Mouse (Mus musculus) urinary bladder, postnatal 36 days (tissue): ENCODE measurements around the gene Bphl.
"Not testable (repeated sequence)": the region's sequence is repeated elsewhere in the genome, so short reads cannot be mapped to it uniquely, and the experiment has no call there.

ENCODE experiments used
- DNase-seq, 2 experiments: peaks; one replicate each; pipeline ENCODE4 v3.0.0; 2022; ENCODE audit warnings: low spot score in 2 of 2, mixed read lengths in 1 of 2

The Bphl gene

GRCm38 (mm10) chr13:34051692-34052091 is 14.3 kb downstream of the Bphl start:
- DNase-seq: no peak

GRCm38 (mm10) chr13:34053673-34054282 is 16.4 kb downstream of the Bphl start:
- DNase-seq: no peak

DNA sequence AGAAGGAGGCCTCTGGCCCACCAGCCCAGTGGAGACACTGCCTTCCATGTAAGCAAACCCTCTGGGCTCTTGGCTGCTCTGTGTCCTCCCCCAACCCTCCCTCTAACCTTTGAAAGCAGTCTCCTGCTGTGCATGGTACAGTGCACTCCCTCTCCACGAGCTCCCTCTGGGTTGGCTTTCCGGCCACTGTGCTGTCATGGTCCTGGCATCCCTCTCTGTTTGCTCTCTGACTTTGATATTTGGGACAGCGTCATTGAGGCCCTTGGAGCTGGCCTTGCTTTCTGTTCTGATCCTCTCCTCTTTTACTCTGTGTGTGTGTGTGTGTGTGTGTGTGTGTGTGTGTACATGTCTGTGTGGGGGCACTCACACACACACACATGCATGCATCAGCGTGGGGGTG is 17.0 kb downstream of the Bphl start:
- DNase-seq: no peak

- DNase-seq: no peak
Measured at GRCm38 (mm10) chr13:34054983-34055382, 17.6 kb downstream of the Bphl start.

- no peak for DNase-seq
Measured at GRCm38 (mm10) chr13:34057252-34057651, 19.9 kb downstream of the Bphl start.

- no peak for DNase-seq
Measured at GRCm38 (mm10) chr13:34060061-34060460, 22.7 kb downstream of the Bphl start.

DNA sequence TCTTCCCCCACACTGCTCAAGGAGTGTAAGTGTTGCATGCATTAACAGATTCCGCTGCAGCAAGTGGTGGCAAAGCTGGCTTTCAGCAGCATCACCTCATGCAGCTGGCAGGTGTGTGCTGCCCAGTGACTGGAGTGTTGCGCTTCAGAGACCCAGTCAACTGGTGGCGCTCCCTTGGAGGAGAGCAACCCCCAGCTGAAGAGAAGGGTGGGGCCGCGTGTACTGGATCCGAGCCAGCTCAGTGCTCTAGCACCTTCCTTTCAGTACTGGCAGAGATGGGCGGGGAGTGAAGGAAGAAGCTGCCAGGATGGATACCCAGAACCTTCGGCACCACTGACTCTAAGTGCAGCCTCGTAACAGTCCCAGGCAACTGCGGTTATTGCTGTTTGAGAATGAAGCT is 25.1 kb downstream of the Bphl start:
- no peak for DNase-seq

GRCm38 (mm10) chr13:34066351-34066750 is 29.0 kb downstream of the Bphl start:
- DNase-seq: peak in 1 of 2 experiments; percentile 35

GRCm38 (mm10) chr13:34070296-34070695 is 32.9 kb downstream of the Bphl start:
- DNase-seq: no peak

DNA sequence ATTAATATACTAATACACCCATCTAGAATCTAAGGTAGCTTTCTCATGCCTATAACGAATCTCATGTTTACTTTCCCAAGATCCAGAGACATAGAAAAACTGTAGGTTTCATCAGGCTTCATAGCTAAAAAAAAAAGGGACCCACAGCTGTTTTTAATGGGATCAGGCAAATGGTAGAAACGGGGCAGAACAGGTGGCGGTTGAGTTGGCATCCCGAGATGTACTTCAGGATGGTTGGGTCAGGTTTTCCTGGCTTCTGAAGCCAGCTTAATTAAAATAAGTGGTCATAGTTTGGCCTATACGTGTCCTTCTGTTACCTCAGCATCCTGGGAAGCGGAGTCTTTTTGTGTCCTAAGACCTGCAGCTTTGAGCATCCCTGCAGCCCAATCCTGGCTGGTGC is 34.4 kb downstream of the Bphl start:
- DNase-seq: no peak

GRCm38 (mm10) chr13:34072847-34073246 is 35.5 kb downstream of the Bphl start:
- DNase-seq: no peak

GRCm38 (mm10) chr13:34074441-34074840 is 37.0 kb downstream of the Bphl start:
- DNase-seq: not testable (repeated sequence)

- DNase-seq: not testable (repeated sequence)
Measured at GRCm38 (mm10) chr13:34075893-34076292, 38.5 kb downstream of the Bphl start.

GRCm38 (mm10) chr13:34076561-34077491 is 39.4 kb downstream of the Bphl start:
- DNase-seq: peak in 1 of 2 experiments; percentile 21

- peak; percentile 91 to 93 for DNase-seq
Measured at GRCm38 (mm10) chr13:34077492-34078271, 40.3 kb downstream of the Bphl start, which contains the start of gene Tubb2a. Tubb2a (minus strand) TSS chr13:34078007.

DNA sequence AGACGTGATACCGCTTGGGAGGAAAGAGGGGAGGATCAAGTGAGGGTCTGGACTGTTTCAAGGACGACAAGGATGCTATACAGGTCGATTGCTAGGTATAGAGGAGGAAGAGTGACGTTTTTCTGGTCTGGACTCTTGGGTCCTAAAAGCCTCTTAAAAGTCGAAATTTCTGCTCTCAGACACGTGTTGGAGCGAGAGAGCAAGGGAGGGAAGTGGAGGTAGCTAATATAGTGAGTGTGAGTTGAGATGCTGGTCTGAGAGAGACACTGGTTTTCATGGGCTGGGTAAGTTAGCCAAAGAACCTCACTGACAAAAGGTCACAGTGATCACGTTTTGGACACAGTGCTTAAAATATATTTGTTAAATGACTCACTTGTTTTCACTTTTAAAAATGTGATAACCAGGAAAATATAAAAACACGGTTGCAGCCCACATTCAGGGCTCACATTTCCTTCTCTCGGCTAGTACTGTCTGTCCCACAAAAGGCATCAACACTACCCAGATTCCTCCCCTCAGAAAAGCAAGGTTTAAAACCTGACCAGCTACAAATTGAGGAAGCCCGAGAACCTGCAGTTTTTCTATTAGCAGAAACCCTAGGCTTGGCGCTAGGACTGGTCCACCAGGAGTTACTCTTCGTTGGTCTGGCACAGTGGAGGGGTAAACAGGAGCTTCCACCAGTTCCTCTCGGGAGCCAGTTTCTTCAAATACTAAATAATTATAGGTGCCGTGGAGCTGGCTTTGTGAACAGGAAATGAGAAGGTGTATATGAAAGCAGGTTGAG is 41.3 kb downstream of the Bphl start:
- DNase-seq: no peak

- DNase-seq: no peak
Measured at GRCm38 (mm10) chr13:34079801-34080200, 42.4 kb downstream of the Bphl start.

GRCm38 (mm10) chr13:34081926-34082325 is 44.5 kb downstream of the Bphl start:
- DNase-seq: no peak

GRCm38 (mm10) chr13:34084026-34084750 is 46.8 kb downstream of the Bphl start:
- peak; percentile 53 to 67 for DNase-seq

DNA sequence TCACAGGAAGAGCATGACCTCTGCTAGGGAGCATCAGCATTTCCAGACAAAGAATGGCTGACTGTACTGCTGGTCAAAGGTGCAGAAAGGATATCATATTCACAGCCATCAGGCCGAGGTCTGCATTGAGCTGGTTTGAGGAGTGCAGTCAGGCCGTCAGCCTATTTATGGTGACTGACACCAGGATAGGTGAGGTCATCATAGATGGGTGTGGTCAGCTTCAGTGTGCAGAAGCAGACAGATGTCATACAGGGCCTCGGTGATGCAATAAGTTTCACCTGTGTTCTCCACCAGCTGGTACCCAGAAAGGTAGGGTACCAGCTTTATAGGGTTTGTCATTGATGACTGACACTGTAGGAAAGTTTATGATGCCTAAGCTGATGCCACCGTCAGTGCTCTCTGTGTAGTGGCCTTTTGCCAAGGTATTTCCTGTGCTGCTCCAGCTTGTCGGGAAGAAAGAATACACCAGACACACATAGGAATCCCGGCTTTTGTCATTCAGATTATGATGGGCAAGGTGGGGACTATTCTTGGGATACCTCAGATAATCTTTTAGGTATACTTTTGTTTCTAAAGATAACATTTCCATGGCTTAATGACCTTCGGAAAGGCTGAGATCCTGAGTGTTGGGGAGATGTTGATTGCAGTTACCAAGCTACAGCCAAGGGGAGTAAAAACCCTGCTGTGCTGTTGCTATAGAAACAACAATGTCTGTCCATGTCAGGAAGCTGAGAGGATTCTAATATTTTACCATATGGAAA is 49.8 kb downstream of the Bphl start:
- DNase-seq: no peak
